Mouse (Mus musculus): Measurements from ENCODE around the gene Me3.

The Me3 gene

GRCm38 (mm10) chr7:89666361-89666760, 34.2 kb downstream of the Me3 start:
- DNase-seq (ENCODE audit: low spot score in 2 of 2), result no peak

- DNase-seq (ENCODE audit: low spot score in 2 of 2), result no peak
These were observed 35.4 kb downstream of the Me3 start for GRCm38 (mm10) chr7:89667570-89667969.

DNA sequence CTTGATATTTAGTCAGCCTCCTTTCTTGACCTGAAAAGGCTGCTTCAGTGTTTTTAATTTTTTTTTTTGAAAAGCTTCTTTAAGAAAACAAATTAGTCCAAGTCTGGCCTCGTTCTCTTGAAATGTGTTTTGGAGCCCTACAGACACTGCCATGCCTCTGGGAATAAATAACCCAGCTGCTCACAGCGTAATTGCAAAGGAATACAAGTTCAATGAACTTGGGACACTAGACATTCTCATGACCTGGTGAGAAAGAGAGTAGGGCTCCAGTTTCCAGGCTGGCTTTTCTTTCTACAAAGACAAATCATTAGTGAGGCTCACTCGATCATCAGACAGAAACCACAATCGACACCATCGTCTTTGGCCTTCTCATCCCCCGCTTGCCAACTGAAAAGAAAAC, 37.3 kb downstream of the Me3 start:
- DNase-seq (ENCODE audit: low spot score in 2 of 2), result no peak

DNA sequence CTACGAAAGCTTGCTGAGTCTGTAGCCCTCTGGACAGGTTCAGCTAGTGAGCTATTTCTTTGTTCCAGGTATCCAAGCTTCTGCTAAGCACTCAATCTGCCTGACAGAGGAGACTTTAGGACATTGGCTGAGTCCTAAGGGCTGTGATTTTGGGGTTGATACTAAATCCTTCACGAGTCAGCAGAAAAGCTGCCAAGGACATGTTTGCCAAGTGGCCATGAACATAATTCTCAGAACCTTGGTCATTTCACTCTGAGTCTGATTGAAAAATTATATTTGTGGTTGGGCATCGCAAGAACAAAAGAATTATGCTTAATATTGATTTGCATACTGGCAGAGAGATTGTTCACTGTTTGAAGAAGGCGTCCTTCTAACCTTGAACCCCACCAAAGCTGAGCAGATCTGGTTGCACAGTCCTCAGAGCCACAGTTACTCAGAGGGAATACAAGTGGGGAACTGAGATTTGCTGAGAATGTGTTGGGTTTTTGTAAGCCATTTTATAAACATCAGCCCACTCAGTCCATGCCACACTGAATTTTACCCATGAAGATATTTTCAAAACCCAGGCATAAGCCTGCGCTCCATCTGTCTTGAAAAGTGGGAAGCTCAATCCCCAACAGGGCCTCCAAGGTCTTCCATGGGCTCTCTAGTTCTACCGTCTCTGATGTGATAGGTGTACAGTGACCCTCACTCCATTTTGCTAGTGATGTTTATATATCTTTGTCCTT, 39.1 kb downstream of the Me3 start:
- no peak for DNase-seq (ENCODE audit: low spot score in 2 of 2)

- DNase-seq (ENCODE audit: low spot score in 2 of 2), result no peak
These were observed 44.0 kb downstream of the Me3 start for GRCm38 (mm10) chr7:89676176-89676575.

GRCm38 (mm10) chr7:89677850-89678249, 45.7 kb downstream of the Me3 start:
- no peak for DNase-seq (ENCODE audit: low spot score in 2 of 2)

DNA sequence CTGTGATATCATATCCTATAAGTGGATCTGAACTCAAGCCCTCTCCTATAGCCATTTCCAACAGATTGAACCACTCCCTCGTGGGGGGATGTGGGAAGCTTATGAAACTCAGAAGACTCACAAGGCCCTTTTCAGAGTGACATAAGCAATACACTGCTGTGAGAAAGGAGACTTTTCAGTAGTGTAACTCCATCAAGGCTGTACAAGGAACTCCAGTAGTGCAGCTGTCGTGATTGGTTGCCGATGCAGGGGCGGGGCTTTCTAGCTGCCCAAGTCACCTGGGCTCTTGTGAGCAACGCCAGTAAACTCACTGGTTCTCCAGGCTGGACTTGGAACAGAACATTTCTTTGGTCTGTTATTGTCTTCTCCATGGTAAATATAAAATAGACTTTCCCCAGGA, 46.5 kb downstream of the Me3 start:
- no peak for DNase-seq (ENCODE audit: low spot score in 2 of 2)

- DNase-seq (ENCODE audit: low spot score in 2 of 2), result no peak
These were observed 46.9 kb downstream of the Me3 start for GRCm38 (mm10) chr7:89679139-89679538.

DNA sequence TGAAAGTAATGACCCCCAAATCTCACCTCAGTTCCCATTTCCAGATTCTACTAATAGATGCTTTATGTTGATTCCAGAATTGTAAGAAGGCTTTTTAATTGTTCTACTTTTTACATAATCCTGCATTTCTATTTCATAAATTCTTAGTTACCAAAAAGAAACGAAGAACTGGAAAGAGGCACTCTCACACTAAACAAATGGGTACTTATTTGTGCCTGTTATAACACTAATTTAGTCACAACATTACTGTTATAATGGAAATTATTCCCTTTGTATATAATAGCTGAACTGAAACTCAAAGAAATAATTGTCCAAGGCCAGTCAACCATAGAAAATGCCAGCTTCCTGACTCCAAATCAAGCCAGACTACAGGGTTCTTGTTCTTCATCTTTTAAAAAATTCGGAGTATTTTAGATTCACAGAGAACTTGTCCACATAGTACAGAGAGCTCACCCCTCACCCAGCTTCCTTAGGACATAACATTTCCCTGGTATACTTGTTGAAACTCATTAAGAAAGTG, 47.5 kb downstream of the Me3 start:
- no peak for DNase-seq (ENCODE audit: low spot score in 2 of 2)

GRCm38 (mm10) chr7:89680891-89681290, 48.7 kb downstream of the Me3 start:
- no peak for DNase-seq (ENCODE audit: low spot score in 2 of 2)

DNA sequence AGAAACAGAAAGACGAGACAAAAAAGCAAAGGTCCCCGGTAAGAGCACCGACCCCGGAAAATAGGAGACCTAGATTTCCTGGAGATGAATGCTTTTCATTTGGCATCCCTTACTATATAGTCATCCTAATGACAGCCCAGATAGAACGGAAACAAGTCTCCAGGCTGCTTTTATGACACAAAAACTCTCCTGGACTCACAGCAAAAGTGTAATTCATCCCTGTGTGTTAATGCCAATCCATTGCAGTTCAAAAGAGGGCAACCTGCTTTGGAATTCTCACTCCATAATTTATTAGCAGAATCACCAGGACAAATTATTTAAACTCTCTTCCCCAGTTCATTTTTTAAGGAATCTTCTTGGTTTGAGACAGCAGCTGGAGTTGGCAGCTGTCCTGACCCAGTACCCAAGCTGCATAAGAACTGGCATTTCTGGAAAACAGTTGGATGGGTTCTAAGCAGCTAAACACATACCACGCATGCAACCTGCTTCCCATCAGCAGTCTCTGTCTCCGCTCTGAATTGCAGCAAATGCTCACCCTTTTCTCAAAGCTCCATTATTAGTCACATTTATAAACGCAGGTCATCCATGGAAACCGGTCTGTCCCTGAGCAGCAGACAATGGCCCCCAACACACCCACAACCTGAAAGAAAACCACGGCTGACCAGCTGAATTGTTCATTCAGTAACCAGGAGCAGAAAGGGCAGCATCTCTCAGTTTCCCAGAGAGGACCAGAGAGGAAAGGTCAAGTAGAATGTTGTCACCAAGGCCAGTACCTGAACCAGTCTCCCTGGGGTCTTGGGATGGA, 49.7 kb downstream of the Me3 start:
- DNase-seq (ENCODE audit: low spot score in 2 of 2), result no peak

- no peak for DNase-seq (ENCODE audit: low spot score in 2 of 2)
These were observed 66.0 kb downstream of the Me3 start for GRCm38 (mm10) chr7:89698186-89698585.

DNA sequence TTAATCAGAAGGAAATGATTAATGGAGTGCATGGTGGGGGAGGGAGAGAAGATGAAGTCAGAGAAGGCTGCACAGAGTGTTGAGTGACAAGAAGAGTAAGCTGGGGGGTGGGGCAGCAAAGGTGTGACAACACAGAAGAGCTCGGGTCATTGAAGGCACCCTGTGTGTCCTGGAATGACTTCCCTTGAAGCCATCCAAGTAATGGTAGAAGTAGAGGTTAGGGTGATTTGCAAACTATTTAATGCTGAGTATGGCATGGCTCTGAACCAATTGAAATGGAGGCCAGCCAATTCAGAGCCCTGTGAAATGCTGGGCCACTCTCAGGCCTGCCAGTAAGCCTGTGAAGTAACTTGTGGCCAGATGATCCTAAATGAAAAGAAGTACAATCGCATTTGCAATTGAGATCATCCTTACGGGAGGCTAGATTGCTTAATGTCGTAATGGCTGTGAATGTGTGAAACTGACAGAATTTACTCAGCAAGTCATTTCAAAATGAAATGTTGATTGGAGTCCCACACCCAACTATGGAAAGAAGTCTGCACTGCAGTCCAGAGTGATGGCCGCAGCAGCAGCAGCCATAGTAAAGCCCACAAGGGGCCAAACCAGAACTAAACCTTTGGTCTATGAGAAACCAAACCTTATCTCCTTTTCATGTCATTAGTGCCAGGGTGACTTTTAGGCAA, 67.6 kb downstream of the Me3 start:
- peak in 1 of 2 experiments; percentile 24 for DNase-seq (ENCODE audit: low spot score in 2 of 2)

- no peak for DNase-seq (ENCODE audit: low spot score in 2 of 2)
These were observed 68.3 kb downstream of the Me3 start for GRCm38 (mm10) chr7:89700511-89700910.

DNA sequence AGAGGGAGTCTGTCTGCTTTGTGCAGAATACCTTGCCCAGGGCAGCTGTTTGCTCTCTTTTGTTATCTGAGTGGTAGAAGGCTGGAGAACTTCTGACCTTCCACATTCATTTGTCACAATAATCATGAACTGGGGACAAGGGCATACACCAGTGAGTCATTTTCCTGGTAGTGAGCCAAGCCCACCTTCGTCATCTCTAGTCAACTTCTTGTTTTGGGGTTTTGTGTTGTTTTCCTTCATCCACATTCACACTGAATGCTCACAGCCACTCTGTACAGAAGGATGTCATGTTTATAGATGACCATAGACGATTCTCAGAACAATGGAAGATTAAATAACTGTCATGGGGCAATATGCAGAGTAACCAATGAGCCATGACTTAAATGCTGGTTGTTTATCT, 78.6 kb downstream of the Me3 start:
- no peak for DNase-seq (ENCODE audit: low spot score in 2 of 2)

- no peak for DNase-seq (ENCODE audit: low spot score in 2 of 2)
These were observed 80.9 kb downstream of the Me3 start for GRCm38 (mm10) chr7:89713059-89713458.

GRCm38 (mm10) chr7:89716226-89716625, 84.0 kb downstream of the Me3 start:
- no peak for DNase-seq (ENCODE audit: low spot score in 2 of 2)

- DNase-seq (ENCODE audit: low spot score in 2 of 2), result no peak
These were observed 85.3 kb downstream of the Me3 start for GRCm38 (mm10) chr7:89717521-89717920.

- no peak for DNase-seq (ENCODE audit: low spot score in 2 of 2)
These were observed 86.1 kb downstream of the Me3 start for GRCm38 (mm10) chr7:89718264-89718663.

DNA sequence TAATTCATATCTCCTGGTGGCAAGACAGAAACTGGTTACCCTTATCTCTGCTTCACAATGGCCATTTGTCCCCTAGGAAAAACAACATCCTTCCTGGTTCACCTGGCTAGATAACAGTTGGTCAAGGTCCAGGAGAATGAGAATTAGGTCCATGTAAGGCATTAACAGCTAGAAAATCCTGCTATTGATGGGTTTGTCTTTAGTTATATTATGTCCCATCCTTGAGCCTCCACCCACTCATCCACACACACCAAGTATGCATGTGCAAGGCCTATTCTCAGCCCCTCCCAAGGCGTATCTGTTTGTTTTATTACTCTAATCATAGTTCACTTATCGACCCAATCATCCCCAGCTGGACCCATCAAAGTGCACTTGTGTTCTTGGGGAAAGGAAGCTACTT, 88.1 kb downstream of the Me3 start:
- no peak for DNase-seq (ENCODE audit: low spot score in 2 of 2)

DNA sequence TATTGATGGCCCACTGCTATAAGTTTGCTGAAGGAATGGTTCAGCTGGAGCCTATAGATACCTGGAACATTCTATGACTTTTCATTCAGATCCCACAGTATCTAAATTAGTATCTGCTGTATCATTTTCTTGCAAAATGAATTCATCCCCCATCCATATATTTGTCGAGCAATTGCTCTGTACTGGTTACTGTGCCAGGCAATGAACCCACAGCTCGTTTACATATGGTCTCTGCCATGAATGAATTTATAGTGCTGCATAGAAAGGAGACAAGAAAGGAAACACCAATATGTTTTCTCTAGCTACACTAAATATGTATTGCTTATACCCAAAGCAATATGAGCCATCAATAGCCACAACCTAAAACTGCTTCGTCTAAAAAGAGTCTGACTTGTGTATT, 94.5 kb downstream of the Me3 start:
- DNase-seq (ENCODE audit: low spot score in 2 of 2), result no peak

- no peak for DNase-seq (ENCODE audit: low spot score in 2 of 2)
These were observed 95.4 kb downstream of the Me3 start for GRCm38 (mm10) chr7:89727615-89728014.
